Mouse (Mus musculus): Measurements from ENCODE around the gene Tcf7l2.

DNA sequence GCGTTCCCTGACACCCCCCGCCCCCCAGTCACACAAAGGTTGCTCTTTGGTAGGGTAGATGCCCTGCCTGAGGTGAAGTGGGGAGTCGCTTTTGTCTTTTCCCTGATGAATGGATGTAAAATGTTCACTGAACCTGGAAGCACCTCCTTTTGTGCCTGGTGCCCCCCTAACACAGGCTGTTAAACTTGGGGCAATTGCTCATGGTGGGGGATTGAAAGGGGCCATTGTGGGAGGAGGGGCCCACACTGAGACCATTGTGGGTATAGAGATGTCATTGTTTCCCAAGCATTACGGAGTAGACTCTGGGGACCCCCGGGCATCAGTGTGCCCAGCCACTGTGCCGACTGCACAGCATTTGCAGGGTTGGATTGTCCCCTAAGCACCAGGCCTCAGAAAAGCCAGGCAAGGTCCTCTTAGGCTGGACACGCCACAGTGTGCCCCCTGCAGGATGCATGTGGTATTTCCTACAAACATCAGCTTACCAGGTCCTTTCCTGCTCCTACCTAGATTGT lies 135.8 kb downstream of the Tcf7l2 start:
- peak; percentile 86 for TF ChIP-seq CTCF (IDR thresholded peaks at IDR 0.05; ENCODE audit: control insufficient read depth, insufficient read depth, low read length)
- TF ChIP-seq POLR2A (IDR thresholded peaks at IDR 0.05; ENCODE audit: borderline replicate concordance, control insufficient read depth, low read depth, low read length): no peak

Measured in bone marrow, adult 2 months (tissue).